Mouse (Mus musculus) induced T-regulatory cell, adult 2 months (primary cell): ENCODE results near the gene Brd3os.

Experiments used
- DNase-seq: peaks from one replicate; pipeline ENCODE4 v3.0.0-alpha.2; 2012; ENCODE audit warnings: low read depth

Brd3os gene

GRCm38 (mm10) chr2:27421293-27422068 lies 20.6 kb upstream of the Brd3os start:
- DNase-seq, result no peak

GRCm38 (mm10) chr2:27423596-27423995 lies 18.5 kb upstream of the Brd3os start:
- no peak for DNase-seq

- DNase-seq, result no peak
Observed at GRCm38 (mm10) chr2:27425161-27425611, 16.9 kb upstream of the Brd3os start.

GRCm38 (mm10) chr2:27425751-27426405 lies 16.2 kb upstream of the Brd3os start:
- peak; percentile 58 for DNase-seq

- DNase-seq, result no peak
Observed at GRCm38 (mm10) chr2:27426406-27426854, 15.7 kb upstream of the Brd3os start.

- DNase-seq, result peak; percentile 97
Observed at GRCm38 (mm10) chr2:27426855-27427457, 15.2 kb upstream of the Brd3os start, which contains the start of gene Vav2. Gene Vav2 (minus strand): TSS chr2:27427033.

GRCm38 (mm10) chr2:27428071-27428470 lies 14.1 kb upstream of the Brd3os start:
- peak; percentile 93 for DNase-seq

GRCm38 (mm10) chr2:27430621-27431020 lies 11.5 kb upstream of the Brd3os start:
- no peak for DNase-seq

GRCm38 (mm10) chr2:27432599-27432998 lies 9.5 kb upstream of the Brd3os start:
- peak; percentile 59 for DNase-seq

- DNase-seq, result no peak
Observed at GRCm38 (mm10) chr2:27437876-27438275, 4.2 kb upstream of the Brd3os start.

GRCm38 (mm10) chr2:27438281-27438680 lies 3.8 kb upstream of the Brd3os start:
- peak; percentile 75 for DNase-seq

GRCm38 (mm10) chr2:27442708-27443449 lies 755 bp downstream of the Brd3os start:
- DNase-seq, result no peak

- no peak for DNase-seq
Observed at GRCm38 (mm10) chr2:27443450-27443708, 1.3 kb downstream of the Brd3os start.

GRCm38 (mm10) chr2:27445910-27446309 lies 3.8 kb downstream of the Brd3os start:
- DNase-seq, result no peak

- no peak for DNase-seq
Observed at GRCm38 (mm10) chr2:27446812-27447211, 4.7 kb downstream of the Brd3os start.

GRCm38 (mm10) chr2:27447782-27448181 lies 5.7 kb downstream of the Brd3os start:
- no peak for DNase-seq

- no peak for DNase-seq
Observed at GRCm38 (mm10) chr2:27450226-27450625, 8.1 kb downstream of the Brd3os start.

- DNase-seq, result no peak
Observed at GRCm38 (mm10) chr2:27459735-27460134, 17.6 kb downstream of the Brd3os start.

GRCm38 (mm10) chr2:27460163-27460562 lies 18.0 kb downstream of the Brd3os start:
- no peak for DNase-seq

- no peak for DNase-seq
Observed at GRCm38 (mm10) chr2:27460651-27461050, 18.5 kb downstream of the Brd3os start.

- DNase-seq, result no peak
Observed at GRCm38 (mm10) chr2:27461881-27462660, 19.9 kb downstream of the Brd3os start.

- DNase-seq, result no peak
Observed at GRCm38 (mm10) chr2:27462901-27463300, 20.8 kb downstream of the Brd3os start.
